Mouse (Mus musculus): ENCODE measurements around the gene Olfr631.

DNA sequence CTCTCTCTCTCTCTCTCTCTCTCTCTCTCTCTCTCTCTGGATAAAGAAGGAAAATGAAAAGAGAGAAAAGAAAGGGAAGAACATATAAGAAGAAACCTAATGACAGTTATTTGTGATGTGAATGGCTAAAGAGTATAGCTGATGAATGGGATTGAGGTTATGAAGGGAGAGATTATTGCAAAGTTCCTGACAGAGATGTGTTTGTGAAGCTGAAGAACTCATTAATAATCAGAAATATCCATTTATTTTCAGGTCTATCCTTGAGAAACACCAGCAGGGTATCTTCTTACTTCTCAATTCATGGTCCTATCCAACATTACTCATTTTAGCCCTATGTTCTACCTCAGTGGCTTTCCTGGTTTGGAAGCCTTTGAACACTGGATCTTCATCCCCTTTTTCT lies at the start of gene Olfr631:
- TF ChIP-seq CTCF (IDR thresholded peaks at IDR 0.05; ENCODE audit: low read depth, low read length) = no peak
- TF ChIP-seq POLR2A (IDR thresholded peaks at IDR 0.05; ENCODE audit: extremely low read depth, insufficient read depth, low read length) = no peak
